Mouse (Mus musculus): ENCODE data around the gene Wasf2. TPM values are rescaled to one million over a fixed set of nuclear protein-coding genes. Genes with fewer than 3 reads are reported as not detected.

Wasf2 gene
- polyA plus RNA-seq, 1 experiment: 14.7 TPM

DNA sequence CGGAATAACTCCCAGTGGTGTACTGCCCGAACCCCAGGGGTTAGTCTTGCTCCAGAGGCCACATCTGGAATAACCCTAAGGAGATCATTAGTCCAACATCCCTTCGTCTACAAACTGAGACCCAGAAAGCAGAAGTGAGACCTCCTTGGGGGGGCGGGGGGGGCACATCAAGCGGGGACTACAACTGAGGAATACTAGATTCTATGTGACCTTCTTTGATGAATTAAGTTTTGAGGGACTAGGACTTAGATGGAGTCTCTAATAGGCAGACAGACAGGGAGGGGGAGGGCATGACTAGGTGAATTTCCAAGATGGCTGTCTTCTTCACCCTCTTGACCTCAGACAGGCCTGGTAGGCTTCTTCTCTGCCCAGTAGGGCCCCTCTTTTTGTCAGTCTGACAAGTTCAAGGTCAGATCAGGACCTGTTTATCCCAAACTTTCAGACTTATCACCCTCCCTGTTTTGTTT, 20.9 kb upstream of the Wasf2 start:
- H3K4me1 ChIP-seq (ENCODE audit: control insufficient read depth, insufficient read depth, low read length): no peaks in the 10 kb centered on the region

DNA sequence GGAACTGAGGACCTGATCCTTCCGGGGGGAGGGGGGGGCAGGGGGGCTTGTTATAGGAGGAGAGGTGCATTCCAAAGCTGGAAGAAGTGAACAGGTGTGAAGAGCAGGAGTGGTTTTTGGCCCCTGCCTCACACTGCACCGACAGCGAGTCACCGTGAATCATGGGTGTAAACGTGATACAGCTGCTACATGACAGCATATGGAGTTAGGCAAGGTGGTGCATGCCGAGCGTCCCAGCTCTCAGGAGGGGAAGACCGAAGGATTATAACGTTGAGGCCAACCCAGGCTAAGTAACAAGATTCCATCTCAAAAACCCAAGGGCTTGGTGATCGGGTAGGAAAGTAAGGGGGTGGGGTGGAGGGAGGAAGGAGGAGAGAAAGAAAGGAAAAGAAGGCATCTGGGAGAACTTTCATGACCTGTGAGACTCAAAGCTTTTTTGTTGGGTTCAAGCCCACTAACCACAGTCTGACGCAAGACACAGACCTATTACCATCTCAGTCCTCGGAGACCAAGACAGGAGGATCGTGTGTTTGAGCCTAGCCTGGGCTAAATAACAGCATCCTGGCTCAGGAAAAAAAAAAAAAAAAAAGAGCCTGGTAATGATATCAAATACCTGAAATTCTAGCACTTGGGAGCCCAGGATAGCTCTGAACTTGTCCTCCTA, 18.0 kb upstream of the Wasf2 start:
- Histone ChIP-seq H3K4me1 (ENCODE audit: control insufficient read depth, insufficient read depth, low read length) (no peaks in the 10 kb centered on the region), H3K27ac (ENCODE audit: insufficient read depth, low read length) (no peak overlapping the region), H3K4me3 (ENCODE audit: insufficient read depth, low read length) (no peak overlapping the region)
- TF ChIP-seq POLR2A (IDR thresholded peaks at IDR 0.05; ENCODE audit: extremely low read depth, insufficient read depth, low read length) (no peak), CTCF (IDR thresholded peaks at IDR 0.05; ENCODE audit: extremely low read depth, insufficient read depth, low read length) (no peak)

More for the DNA sequence above, 20.9 kb upstream of the Wasf2 start:
- H3K4me3 ChIP-seq (ENCODE audit: insufficient read depth, low read length): no peak overlapping the region
- H3K27ac ChIP-seq (ENCODE audit: insufficient read depth, low read length): no peak overlapping the region
- TF ChIP-seq POLR2A (IDR thresholded peaks at IDR 0.05; ENCODE audit: extremely low read depth, insufficient read depth, low read length) (no peak), CTCF (IDR thresholded peaks at IDR 0.05; ENCODE audit: extremely low read depth, insufficient read depth, low read length) (no peak)

DNA sequence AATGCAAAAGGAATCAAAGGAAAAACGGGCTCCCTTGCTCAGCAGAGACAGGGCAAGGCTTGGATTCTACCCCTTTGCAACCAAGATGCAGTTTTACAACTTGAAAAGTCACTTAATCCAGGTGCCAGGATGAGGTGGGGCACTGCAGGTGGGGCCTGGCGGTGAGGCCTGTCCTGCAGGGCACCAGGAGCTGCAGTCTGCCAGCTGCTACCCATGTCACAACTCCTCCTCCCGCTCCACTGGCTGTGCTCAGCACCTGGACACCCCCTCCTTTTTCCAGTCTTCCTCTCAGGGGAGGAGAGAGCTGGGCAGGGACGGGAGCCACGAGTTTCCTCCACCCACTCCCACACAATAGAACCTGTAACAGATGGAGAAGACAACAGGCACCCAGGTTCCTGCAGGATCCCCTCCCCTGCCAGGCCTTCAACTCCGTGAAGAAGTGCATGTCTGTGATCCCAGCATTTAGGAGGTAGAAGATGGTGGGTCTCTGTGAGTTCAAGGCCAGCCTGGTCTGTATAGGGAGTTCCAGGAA, 16.9 kb upstream of the Wasf2 start:
- TF ChIP-seq POLR2A (IDR thresholded peaks at IDR 0.05; ENCODE audit: extremely low read depth, insufficient read depth, low read length) (no peak), CTCF (IDR thresholded peaks at IDR 0.05; ENCODE audit: extremely low read depth, insufficient read depth, low read length) (no peak)
- Histone ChIP-seq H3K27ac (ENCODE audit: insufficient read depth, low read length) (no peak overlapping the region), H3K4me3 (ENCODE audit: insufficient read depth, low read length) (no peak overlapping the region), H3K4me1 (ENCODE audit: control insufficient read depth, insufficient read depth, low read length) (no peaks in the 10 kb centered on the region)

GRCm38 (mm10) chr4:133114762-133115161, 15.5 kb upstream of the Wasf2 start:
- no peaks in the 10 kb centered on the region for H3K4me1 ChIP-seq (ENCODE audit: control insufficient read depth, insufficient read depth, low read length)
- H3K27ac ChIP-seq (ENCODE audit: insufficient read depth, low read length): no peak overlapping the region
- H3K4me3 ChIP-seq (ENCODE audit: insufficient read depth, low read length): no peak overlapping the region
- TF ChIP-seq CTCF (IDR thresholded peaks at IDR 0.05; ENCODE audit: extremely low read depth, insufficient read depth, low read length) (no peak), POLR2A (IDR thresholded peaks at IDR 0.05; ENCODE audit: extremely low read depth, insufficient read depth, low read length) (no peak)

DNA sequence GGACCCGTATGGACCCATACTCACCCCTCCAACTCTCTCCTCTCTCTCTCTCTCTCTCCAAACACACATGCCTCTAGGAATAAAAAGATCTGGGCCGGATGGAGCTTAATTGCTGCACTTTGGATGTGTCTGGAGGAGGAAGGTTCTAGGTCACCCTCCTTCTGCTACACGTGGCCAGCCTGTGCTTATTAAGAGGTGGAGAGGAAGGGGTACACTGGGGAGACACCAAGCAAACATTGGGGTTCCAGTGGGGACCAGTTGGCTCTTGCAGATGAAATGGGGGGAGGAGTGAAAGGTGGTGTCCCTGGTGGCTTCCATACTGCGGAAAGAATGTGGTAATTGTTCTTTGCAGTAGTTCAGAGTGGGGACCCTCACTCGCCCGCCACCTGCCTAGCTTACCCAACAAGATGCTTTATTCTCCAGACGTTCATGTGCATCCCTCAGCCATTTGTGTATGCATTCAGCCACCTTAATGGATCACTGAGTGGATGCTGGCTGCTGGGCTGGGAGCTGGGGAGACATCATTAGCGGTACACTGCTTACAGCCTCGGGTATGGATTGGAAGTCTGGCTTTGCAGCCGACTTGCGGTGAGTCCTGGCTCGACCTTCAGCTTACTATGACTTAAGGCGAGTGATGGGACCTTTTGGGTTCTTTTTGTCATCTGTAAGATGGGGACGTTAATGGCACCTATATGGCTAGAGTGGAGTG, 14.4 kb upstream of the Wasf2 start:
- H3K4me1 ChIP-seq (ENCODE audit: control insufficient read depth, insufficient read depth, low read length): no peaks in the 10 kb centered on the region
- TF ChIP-seq POLR2A (IDR thresholded peaks at IDR 0.05; ENCODE audit: extremely low read depth, insufficient read depth, low read length): no peak
- no peak for TF ChIP-seq CTCF (IDR thresholded peaks at IDR 0.05; ENCODE audit: extremely low read depth, insufficient read depth, low read length)
- H3K4me3 ChIP-seq (ENCODE audit: insufficient read depth, low read length): no peak overlapping the region
- no peak overlapping the region for H3K27ac ChIP-seq (ENCODE audit: insufficient read depth, low read length)

GRCm38 (mm10) chr4:133116756-133117470, 13.4 kb upstream of the Wasf2 start:
- TF ChIP-seq POLR2A (IDR thresholded peaks at IDR 0.05; ENCODE audit: extremely low read depth, insufficient read depth, low read length) (no peak), CTCF (IDR thresholded peaks at IDR 0.05; ENCODE audit: extremely low read depth, insufficient read depth, low read length) (no peak)
- Histone ChIP-seq H3K4me3 (ENCODE audit: insufficient read depth, low read length) (no peak overlapping the region), H3K27ac (ENCODE audit: insufficient read depth, low read length) (no peak overlapping the region), H3K4me1 (ENCODE audit: control insufficient read depth, insufficient read depth, low read length) (no peaks in the 10 kb centered on the region)

DNA sequence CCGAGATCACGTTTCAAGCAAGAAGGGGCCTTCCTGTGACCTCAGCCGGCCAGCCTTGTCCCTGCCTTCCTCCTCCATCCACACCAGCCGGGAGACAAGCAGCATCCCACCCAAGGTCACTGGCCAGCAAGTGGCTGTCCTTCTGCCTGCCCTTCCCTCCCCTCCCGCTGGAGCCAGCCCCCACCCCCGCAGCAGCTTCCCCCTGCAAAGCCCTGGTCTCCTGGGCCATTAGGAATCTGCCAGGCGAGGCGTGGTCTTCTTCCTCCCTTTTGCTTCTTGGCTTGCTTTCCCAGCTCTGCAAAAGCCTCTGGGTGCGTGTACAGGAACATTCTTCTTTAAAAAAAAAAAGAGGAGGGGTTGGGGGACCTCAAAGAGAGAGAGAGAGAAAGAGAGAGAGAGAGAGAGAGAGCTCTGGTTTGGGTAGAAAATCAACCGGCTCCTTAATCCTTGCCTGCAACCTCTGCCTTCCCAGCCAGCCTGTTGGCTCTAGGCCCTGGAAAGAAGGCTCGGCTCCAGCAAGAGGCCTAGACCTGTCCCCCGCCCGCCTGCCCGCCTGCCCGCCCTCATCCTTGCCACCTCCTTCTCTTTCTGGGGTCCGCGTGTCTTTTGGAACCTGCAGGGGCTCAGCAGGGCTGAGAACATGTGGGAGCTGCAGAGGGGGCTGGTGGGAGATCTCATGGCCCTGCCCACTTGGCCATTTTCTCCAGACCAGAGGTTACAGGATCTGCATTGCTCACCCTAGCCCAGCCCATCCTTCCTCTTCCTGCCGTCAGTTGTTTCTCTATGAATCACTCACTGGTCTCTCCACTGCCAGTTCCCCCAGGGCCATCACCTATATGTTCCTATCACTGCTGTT, 12.5 kb upstream of the Wasf2 start:
- H3K27ac ChIP-seq (ENCODE audit: insufficient read depth, low read length): peak overlapping the region; percentile 67
- TF ChIP-seq CTCF (IDR thresholded peaks at IDR 0.05; ENCODE audit: extremely low read depth, insufficient read depth, low read length) (no peak), POLR2A (IDR thresholded peaks at IDR 0.05; ENCODE audit: extremely low read depth, insufficient read depth, low read length) (no peak)
- no peaks in the 10 kb centered on the region for H3K4me1 ChIP-seq (ENCODE audit: control insufficient read depth, insufficient read depth, low read length)
- H3K4me3 ChIP-seq (ENCODE audit: insufficient read depth, low read length): no peak overlapping the region

GRCm38 (mm10) chr4:133118775-133119375, 11.4 kb upstream of the Wasf2 start:
- Histone ChIP-seq H3K4me1 (ENCODE audit: control insufficient read depth, insufficient read depth, low read length) (no peaks in the 10 kb centered on the region), H3K27ac (ENCODE audit: insufficient read depth, low read length) (no peak overlapping the region), H3K4me3 (ENCODE audit: insufficient read depth, low read length) (no peak overlapping the region)
- TF ChIP-seq CTCF (IDR thresholded peaks at IDR 0.05; ENCODE audit: extremely low read depth, insufficient read depth, low read length) (no peak), POLR2A (IDR thresholded peaks at IDR 0.05; ENCODE audit: extremely low read depth, insufficient read depth, low read length) (no peak)

All from cortical plate, adult 2 months (tissue).